Mouse (Mus musculus): Measurements from ENCODE around the gene Rap1gap. TPM values are rescaled to one million over a fixed set of nuclear protein-coding genes. Genes with fewer than 3 reads are reported as not detected.

Gene Rap1gap
- 100 to 1,000 TPM; 253 to 279 (median 259) TPM for total RNA-seq (2022)

GRCm38 (mm10) chr4:137664433-137664979 lies at the start of gene Rap1gap:
TSS of gene Rap1gap (plus strand) at chr4:137664726.
- peak in 1 of 2 experiments; percentile 71 for DNase-seq (ENCODE audit: low spot score in 2 of 2)

DNA sequence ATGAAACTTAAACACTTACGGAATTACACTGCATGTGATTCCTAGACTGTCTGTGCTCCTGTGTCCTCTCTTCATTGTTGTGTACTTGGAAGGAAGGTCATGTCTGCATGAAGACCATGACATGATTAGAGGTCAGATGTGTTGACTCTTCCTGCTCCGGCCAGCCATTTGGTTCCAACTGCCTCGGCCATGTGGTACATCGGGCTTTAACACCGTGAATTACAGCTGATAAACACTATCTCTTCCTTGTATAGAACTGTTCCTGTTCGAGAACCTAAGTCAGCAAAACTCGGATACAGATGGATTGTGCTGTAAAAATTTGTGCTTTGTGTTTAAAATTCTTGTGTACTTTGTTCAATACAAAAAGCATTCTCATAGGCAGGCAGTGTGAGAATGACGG lies 41.7 kb upstream of the Rap1gap start:
- DNase-seq (ENCODE audit: low spot score in 2 of 2) = no peak

GRCm38 (mm10) chr4:137627476-137628235 lies 36.9 kb upstream of the Rap1gap start:
- no peak for DNase-seq (ENCODE audit: low spot score in 2 of 2)

GRCm38 (mm10) chr4:137628400-137628799 lies 36.1 kb upstream of the Rap1gap start:
- no peak for DNase-seq (ENCODE audit: low spot score in 2 of 2)

GRCm38 (mm10) chr4:137629354-137629753 lies 35.2 kb upstream of the Rap1gap start:
- no peak for DNase-seq (ENCODE audit: low spot score in 2 of 2)

DNA sequence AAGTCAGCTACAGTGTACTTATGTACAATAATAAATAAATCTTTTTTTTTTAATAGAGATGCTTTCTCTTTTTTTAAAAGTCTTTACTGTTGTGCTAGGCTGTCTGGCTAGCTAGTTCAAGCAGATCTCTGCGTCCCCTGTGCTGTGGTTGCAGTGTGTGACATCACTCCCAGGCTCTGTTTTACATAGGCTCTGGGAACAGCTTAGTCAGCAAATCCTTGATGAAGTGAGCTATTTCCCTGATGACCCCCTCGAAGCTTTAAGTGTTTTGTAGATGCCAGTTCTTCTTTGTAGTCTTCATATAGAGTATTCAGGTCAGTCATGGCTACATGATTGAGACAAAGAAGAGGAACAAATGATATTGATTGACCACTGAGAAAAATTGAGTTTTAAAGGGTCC lies 34.4 kb upstream of the Rap1gap start:
- DNase-seq (ENCODE audit: low spot score in 2 of 2) = no peak

GRCm38 (mm10) chr4:137631596-137631995 lies 32.9 kb upstream of the Rap1gap start:
- DNase-seq (ENCODE audit: low spot score in 2 of 2) = no peak

- no peak for DNase-seq (ENCODE audit: low spot score in 2 of 2)
Measured at GRCm38 (mm10) chr4:137633394-137633793, 31.1 kb upstream of the Rap1gap start.

GRCm38 (mm10) chr4:137636597-137636996 lies 27.9 kb upstream of the Rap1gap start:
- no peak for DNase-seq (ENCODE audit: low spot score in 2 of 2)

DNA sequence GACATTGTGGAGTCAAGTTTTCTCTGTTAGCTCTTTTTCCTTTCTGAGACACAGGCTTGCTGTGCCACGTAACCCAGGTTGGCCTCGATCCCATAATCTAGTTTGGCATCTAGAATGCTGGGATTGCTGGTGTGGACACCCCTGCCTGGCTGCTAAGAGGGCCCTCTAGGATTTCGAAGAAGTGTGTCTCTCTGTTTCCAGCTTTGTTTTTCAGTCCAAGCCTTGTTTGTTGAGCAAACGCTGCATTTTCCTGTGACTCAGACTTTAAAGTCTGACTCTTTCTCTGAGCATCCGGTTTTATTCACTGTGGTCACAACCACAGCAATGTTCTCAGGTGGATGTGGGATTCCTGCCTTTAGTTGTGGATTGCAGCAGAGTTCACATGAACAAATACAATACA lies 23.0 kb upstream of the Rap1gap start:
- DNase-seq (ENCODE audit: low spot score in 2 of 2) = no peak

GRCm38 (mm10) chr4:137642101-137642500 lies 22.4 kb upstream of the Rap1gap start:
- DNase-seq (ENCODE audit: low spot score in 2 of 2) = no peak

DNA sequence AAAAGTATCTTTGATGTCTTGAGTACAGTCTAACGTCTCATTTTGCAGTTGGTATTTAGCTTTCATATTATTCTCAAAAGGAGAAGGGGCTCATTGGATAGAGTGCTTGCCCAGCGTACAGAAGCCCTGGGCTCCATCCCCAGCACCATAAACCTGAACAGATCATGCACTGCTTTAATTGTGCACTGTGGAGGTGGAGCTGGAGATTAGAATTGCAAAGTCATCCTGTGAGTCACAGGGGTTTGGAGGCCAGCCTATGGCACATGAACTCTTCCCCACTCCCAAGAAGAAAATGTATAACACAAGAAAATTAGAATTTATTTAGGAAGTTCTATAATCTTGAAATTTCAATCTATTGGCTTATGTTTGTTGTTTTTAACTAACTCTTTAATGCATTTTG lies 21.1 kb upstream of the Rap1gap start:
- DNase-seq (ENCODE audit: low spot score in 2 of 2) = no peak

- DNase-seq (ENCODE audit: low spot score in 2 of 2) = no peak
Measured at GRCm38 (mm10) chr4:137646262-137646661, 18.3 kb upstream of the Rap1gap start.

DNA sequence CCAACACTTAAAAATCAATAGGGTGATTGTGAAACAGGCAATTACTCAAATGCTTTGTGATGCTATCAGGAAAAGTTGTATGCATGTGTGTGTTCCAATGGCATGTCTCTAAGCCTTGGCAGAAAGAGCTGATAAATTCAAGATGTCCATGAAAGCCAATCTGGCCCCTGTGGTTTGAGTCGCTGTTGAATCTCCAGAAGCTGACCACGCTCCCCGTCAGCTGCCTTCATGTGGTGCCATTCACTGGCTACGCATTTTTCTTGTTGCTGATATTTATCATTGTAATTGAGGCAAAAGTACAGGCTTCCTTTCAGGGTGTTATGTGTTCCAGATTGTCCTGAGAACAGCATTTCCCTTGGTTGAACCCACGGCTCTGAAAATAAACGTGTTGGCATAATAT lies 16.9 kb upstream of the Rap1gap start:
- no peak for DNase-seq (ENCODE audit: low spot score in 2 of 2)

DNA sequence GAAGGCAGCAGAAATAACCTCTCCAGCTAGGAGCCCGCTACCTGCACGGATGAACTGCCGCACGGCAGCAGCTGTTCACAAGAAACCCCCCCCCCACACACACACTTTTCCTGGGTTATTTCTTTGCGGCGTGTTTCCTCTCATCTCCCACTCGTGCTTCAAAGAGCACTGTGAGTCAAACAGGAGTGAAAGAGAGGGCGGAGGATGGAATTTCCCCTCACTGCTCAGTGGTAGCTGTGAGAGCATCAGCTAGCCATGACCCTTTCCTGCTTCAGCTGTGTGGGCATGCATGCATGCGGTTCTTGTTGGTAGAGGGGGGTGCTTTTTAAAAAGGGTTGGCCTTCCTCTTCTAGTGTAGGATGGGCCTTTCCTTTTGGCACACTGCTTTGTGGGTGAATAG lies 16.3 kb upstream of the Rap1gap start:
- DNase-seq (ENCODE audit: low spot score in 2 of 2) = no peak

DNA sequence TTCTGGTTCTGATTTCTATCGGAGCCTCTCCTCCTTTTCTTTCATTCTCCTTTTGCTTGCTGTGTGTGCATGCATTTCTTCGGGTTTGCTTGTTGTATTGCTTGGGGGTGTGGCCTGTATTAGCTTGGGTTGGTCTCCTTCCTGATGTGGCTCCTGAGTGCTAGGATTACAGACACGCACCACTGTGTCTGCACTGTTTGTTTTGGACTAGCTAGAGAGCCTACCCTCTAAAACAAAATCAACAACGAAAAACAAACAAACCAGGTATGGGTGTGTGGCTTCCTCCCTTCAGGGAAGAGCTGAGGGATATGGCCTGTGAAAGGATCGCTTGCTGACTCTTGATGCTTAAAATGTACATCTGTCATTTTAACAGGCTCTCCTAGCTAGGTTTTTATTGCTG lies 13.6 kb upstream of the Rap1gap start:
- DNase-seq (ENCODE audit: low spot score in 2 of 2) = no peak

DNA sequence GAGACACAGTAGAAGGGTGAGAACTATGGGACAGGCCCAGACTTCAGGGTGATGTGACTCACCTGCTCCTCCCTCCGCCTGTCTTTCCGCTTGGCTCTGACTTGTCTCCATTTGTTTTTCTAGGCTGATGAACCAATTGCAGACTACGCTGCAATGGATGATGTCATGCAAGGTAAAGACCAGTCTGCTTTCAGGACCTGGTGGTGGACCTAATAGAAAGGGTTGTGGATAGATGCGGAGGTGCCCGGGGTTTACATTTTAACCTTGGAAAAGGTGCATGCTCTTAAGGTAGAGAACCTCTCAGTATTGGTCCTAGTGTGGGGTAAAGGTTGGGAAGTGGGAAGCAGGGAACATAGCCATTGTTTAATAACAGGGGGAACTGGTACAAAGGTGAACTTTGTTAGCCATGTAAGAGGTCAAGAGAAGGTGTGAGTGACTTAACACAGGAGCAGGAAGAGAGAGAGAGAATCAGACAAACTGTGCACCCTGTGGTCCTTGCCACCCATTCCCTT lies 11.6 kb upstream of the Rap1gap start:
- no peak for DNase-seq (ENCODE audit: low spot score in 2 of 2)

DNA sequence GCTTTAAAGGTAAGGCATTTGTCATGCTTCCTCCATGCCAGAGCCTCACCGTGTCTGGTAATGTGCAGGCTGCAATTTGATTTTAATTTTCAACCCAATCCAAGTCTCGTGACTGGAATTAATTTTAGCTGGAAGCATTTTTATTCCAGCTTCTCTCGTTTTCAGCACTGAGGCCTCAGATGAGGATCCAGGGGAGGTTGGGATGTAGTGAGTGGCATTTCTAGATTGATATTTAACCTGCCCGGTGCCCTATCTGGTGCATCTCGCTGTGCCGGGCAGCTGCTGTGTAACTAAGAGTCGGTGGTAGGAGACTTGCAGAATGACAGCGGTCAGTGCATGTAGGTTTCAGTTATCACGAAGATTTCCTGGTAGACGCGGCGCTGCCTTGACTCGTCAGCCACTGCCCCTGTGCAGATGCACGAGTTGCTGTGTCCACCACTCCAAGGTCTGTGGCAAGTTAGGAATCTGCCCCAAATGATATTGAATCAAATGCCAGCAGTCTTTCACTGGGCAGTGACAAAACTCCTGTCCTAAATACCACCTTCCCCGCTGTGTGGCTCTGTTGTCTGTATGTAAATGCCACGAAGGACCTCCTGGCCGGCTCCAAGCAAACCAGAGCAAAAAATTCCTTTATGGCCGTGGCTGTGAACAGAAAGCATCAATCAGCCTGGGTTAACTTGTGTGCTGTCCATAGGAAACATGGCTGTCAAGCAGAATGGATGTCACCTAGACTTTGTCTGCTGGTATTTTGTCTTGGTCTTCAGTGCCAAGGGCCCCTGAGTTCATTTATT lies 9.1 kb upstream of the Rap1gap start:
- DNase-seq (ENCODE audit: low spot score in 2 of 2) = no peak

- DNase-seq (ENCODE audit: low spot score in 2 of 2) = no peak
Measured at GRCm38 (mm10) chr4:137657674-137658073, 6.9 kb upstream of the Rap1gap start.

DNA sequence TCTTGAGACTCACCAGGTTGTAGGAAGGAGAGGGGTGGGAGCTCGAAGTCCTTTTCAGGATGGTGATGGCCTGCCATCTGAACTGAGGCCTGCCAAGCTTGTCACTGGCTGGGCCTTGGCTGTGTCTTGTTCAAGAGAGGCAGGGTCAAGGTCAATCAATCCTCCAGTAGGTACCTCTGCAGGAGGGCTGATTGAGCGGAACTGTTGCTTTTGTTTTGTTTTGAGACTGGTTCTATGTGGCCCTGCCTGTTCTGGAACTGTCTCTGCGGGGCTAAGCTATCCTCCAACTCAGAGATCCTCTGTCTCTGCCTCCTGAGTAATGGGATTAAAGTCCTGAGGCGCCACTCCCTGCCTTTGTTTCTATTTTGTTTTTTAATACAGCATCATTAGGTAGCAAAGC lies 5.0 kb upstream of the Rap1gap start:
- no peak for DNase-seq (ENCODE audit: low spot score in 2 of 2)

DNA sequence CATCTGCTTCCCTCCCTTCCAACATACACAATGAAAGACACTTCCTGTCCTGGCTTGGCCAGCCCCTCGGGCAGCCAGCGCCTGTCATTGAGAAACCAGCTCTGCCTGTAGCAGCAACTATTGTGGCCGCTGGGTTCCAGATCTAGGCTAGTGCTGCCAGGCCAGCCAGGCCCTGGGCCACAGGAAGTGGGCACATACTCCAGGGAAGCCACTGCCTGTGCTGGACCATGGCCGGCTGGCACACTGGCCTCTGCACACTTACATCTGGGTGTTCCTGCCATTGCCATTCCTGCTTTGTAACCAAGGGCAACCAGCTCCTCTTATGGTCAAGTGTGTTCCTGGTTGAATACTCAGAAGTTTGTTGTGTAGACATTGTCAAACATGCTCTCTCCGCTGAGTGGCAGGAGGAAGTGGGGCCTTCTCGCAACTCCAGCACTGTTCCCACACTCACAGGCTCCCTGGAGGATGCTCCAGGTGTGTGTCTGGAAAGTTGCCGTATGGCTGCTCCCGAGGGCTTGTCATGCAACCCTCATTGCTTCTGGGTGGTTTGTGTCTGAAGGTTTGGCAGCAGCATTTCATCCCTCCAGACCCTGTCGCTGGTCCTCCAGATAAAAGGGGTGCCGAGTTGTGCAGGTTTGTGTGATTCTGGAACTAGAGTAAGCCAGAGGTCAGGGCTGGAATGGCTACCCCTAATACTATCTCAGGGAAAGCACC lies 4.0 kb upstream of the Rap1gap start:
- DNase-seq (ENCODE audit: low spot score in 2 of 2) = no peak

- no peak for DNase-seq (ENCODE audit: low spot score in 2 of 2)
Measured at GRCm38 (mm10) chr4:137661078-137661450, 3.5 kb upstream of the Rap1gap start.

Measured in layer of hippocampus, adult 8-10 months (tissue).